Mouse (Mus musculus) liver, postnatal 0 days (tissue): ENCODE measurements around the gene Tnf.
A peak's percentile ranks its signal among the peaks of the same experiment; 100 is the strongest.

ENCODE experiments used
- CTCF ChIP-seq: sonication (generic); IDR thresholded peaks from 2 replicates; pipeline ENCODE4 v1.5.1; 2016; ENCODE audit warnings: antibody characterized with exemption, low read depth
- EP300 ChIP-seq: IDR thresholded peaks from 2 replicates; pipeline ENCODE4 v1.6.1; 2016; ENCODE audit warnings: antibody characterized with exemption, low read depth, mild to moderate bottlenecking

DNA sequence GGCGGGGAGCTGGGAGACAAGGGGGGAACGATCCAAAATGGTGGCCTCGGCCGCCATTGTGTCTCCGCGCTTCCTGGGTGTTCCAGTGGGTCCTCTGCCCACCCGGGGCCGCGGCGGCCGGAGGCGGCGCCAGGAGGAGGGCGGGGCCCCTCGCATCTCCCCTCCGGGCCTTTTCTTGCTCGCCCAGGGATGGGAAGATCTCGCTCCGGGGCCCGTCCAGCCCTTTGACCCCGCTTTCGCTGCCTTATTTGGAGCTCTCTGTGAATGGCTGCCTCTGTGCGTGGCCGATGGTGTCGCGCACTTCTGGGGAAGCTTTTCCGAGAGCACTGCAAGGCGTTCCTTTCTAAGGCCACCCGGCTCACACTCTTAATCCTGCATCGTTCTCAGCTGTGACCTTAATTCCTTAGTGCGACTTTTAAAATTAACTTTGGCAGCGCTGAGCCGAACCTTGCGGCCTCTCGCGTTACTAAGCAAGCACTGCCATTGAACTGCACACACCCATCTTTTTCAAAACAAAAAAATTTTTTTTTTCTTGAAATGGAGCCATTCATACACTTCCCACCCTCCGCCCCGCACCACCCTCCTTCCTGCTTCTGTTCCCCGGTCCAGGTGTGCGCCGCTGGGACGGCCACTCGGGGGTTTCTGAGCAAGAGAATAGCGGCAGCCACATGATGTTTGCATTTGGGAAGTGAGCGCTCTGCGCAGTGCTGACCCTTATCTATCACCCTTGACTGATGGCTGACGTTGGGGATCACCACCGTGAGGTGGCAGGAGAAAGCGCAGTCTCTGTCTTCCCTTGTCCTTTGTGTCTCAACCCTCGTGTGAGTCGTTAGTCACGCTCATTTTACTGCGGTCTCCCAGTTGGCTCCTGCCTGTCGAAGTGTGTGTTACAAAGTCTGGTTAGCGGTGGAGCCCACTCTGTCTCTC lies 40.5 kb upstream of the Tnf start:
- TF ChIP-seq CTCF (peak; percentile 53), EP300 (no peak)
